Mouse (Mus musculus): ENCODE data around the gene Lcmt1. TPM values are rescaled to one million over a fixed set of nuclear protein-coding genes. Genes with fewer than 3 reads are reported as not detected.
A peak's percentile ranks its signal among the peaks of the same experiment; 100 is the strongest.

The Lcmt1 gene
- polyA plus RNA-seq, 1 experiment from 2014 or later = 54.9 TPM

DNA sequence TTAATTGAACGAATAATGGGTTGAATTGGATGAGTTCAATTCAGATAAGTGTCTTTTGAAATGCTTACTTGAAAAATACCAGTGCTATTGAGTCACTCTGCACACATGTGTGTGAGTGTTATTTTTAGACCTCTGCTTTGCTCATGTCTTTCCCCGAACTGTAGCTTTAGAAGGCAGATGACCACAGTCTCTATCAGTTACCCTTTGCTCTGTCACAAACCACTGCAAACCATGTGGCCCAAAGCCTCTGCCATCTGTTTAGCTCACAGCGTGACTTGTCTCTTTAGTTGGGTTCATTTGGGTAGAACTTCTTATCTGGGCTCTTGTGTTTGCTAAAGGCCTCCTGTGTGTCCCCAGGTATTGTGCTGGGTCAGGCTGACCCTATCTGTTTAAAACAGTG is 36.0 kb downstream of the Lcmt1 start:
- Histone ChIP-seq H3K36me3 (peaks cover 46% of the 10 kb centered on the region), H3K9ac (no peak overlapping the region), H3K27ac (no peak overlapping the region), H3K9me3 (replicated peaks) (no peaks in the 10 kb centered on the region), H3K4me3 (replicated peaks) (no peak overlapping the region), H3K27me3 (no peaks in the 10 kb centered on the region), H3K4me2 (no peak overlapping the region), H3K4me1 (no peaks in the 10 kb centered on the region)
- ATAC-seq (replicated peaks; ENCODE audit: low FRiP score) = no peak
- WGBS = 80% methylated on average over 3 of the region's 3 CpGs

GRCm38 (mm10) chr7:123406988-123407387 is 37.4 kb downstream of the Lcmt1 start:
- Histone ChIP-seq H3K9ac (no peak overlapping the region), H3K27me3 (no peaks in the 10 kb centered on the region), H3K9me3 (replicated peaks) (no peaks in the 10 kb centered on the region), H3K4me1 (no peaks in the 10 kb centered on the region), H3K4me3 (replicated peaks) (no peak overlapping the region), H3K36me3 (peaks cover 53% of the 10 kb centered on the region), H3K4me2 (no peak overlapping the region), H3K27ac (no peak overlapping the region)
- WGBS = 83% methylated on average over 4 of the region's 4 CpGs
- ATAC-seq (replicated peaks; ENCODE audit: low FRiP score) = no peak

GRCm38 (mm10) chr7:123410502-123410901 is 40.9 kb downstream of the Lcmt1 start:
- H3K27ac ChIP-seq = no peak overlapping the region
- H3K4me2 ChIP-seq = no peak overlapping the region
- ATAC-seq (replicated peaks; ENCODE audit: low FRiP score) = no peak
- H3K27me3 ChIP-seq = no peaks in the 10 kb centered on the region
- no peak overlapping the region for H3K4me3 ChIP-seq (replicated peaks)
- WGBS = 88% methylated on average over 7 of the region's 7 CpGs
- H3K9me3 ChIP-seq (replicated peaks) = no peaks in the 10 kb centered on the region
- H3K36me3 ChIP-seq = peaks cover 34% of the 10 kb centered on the region
- H3K4me1 ChIP-seq = 0 out of 2 replicates have a peak, but pooled peaks cover 4% of the 10 kb centered on the region
- no peak overlapping the region for H3K9ac ChIP-seq

DNA sequence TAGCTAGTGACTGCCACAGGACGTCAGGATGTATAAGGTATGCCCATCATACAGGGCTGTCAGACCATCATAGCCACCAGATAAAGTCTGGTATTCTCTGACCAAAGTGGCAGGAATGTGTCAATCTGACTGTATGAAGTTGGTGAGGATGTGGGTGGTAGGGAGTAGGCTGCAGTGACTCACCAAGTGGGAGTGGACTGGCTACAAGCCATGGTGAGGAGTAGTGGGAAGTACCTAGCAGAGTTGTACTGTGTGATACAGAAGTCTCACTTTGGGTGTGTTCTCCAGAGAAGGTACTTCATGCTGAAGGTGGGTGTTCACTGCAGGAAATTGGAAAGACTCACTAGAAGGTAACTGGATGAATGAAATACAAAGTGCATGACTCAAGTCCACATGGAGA is 41.5 kb downstream of the Lcmt1 start:
- no peak for ATAC-seq (replicated peaks; ENCODE audit: low FRiP score)

GRCm38 (mm10) chr7:123412143-123412542 is 42.6 kb downstream of the Lcmt1 start:
- Histone ChIP-seq H3K27me3 (no peaks in the 10 kb centered on the region), H3K9ac (no peak overlapping the region), H3K36me3 (peaks cover 28% of the 10 kb centered on the region), H3K4me3 (replicated peaks) (no peak overlapping the region), H3K27ac (no peak overlapping the region), H3K4me1 (0 out of 2 replicates have a peak, but pooled peaks cover 4% of the 10 kb centered on the region), H3K4me2 (no peak overlapping the region), H3K9me3 (replicated peaks) (no peaks in the 10 kb centered on the region)
- WGBS = 81% methylated on average over 3 of the region's 3 CpGs
- ATAC-seq (replicated peaks; ENCODE audit: low FRiP score) = no peak

More for the DNA sequence above, 41.5 kb downstream of the Lcmt1 start:
- no peak overlapping the region for H3K27ac ChIP-seq
- no peaks in the 10 kb centered on the region for H3K27me3 ChIP-seq
- H3K4me1 ChIP-seq = 0 out of 2 replicates have a peak, but pooled peaks cover 4% of the 10 kb centered on the region
- no peak overlapping the region for H3K4me2 ChIP-seq
- 85% methylated on average over 1 of the region's 1 CpGs for WGBS
- no peak overlapping the region for H3K4me3 ChIP-seq (replicated peaks)
- no peaks in the 10 kb centered on the region for H3K9me3 ChIP-seq (replicated peaks)
- H3K36me3 ChIP-seq = peaks cover 32% of the 10 kb centered on the region
- H3K9ac ChIP-seq = no peak overlapping the region

GRCm38 (mm10) chr7:123416803-123417202 is 47.2 kb downstream of the Lcmt1 start:
- H3K27ac ChIP-seq = no peak overlapping the region
- 64% methylated on average over 4 of the region's 4 CpGs for WGBS
- ATAC-seq (replicated peaks; ENCODE audit: low FRiP score) = no peak
- no peaks in the 10 kb centered on the region for H3K9me3 ChIP-seq (replicated peaks)
- H3K4me2 ChIP-seq = no peak overlapping the region
- no peak overlapping the region for H3K9ac ChIP-seq
- H3K36me3 ChIP-seq = peaks cover 21% of the 10 kb centered on the region; the same call in 1 of the 2 replicates
- H3K4me3 ChIP-seq (replicated peaks) = no peak overlapping the region
- no peaks in the 10 kb centered on the region for H3K27me3 ChIP-seq
- 0 out of 2 replicates have a peak, but pooled peaks cover 4% of the 10 kb centered on the region for H3K4me1 ChIP-seq

GRCm38 (mm10) chr7:123417661-123418060 is 48.1 kb downstream of the Lcmt1 start:
- Histone ChIP-seq H3K4me3 (replicated peaks) (no peak overlapping the region), H3K27me3 (no peaks in the 10 kb centered on the region), H3K9ac (no peak overlapping the region), H3K4me1 (0 out of 2 replicates have a peak, but pooled peaks cover 4% of the 10 kb centered on the region), H3K9me3 (replicated peaks) (no peaks in the 10 kb centered on the region), H3K36me3 (peaks cover 29% of the 10 kb centered on the region), H3K27ac (no peak overlapping the region), H3K4me2 (no peak overlapping the region)
- ATAC-seq (replicated peaks; ENCODE audit: low FRiP score) = no peak
- WGBS = 86% methylated on average over 3 of the region's 3 CpGs

- Histone ChIP-seq H3K27ac (0 out of 2 replicates have a peak overlapping the region, but pooled peaks have one; percentile 66), H3K9me3 (replicated peaks) (no peaks in the 10 kb centered on the region), H3K27me3 (no peaks in the 10 kb centered on the region), H3K4me1 (no peaks in the 10 kb centered on the region), H3K4me2 (no peak overlapping the region), H3K36me3 (peaks cover 39% of the 10 kb centered on the region), H3K9ac (no peak overlapping the region), H3K4me3 (replicated peaks) (no peak overlapping the region)
- peak; percentile 73; the same call in 1 of the 2 replicates for ATAC-seq (replicated peaks; ENCODE audit: low FRiP score)
- WGBS = 80% methylated on average over 4 of the region's 4 CpGs
These were observed 50.4 kb downstream of the Lcmt1 start for GRCm38 (mm10) chr7:123419984-123420383.

DNA sequence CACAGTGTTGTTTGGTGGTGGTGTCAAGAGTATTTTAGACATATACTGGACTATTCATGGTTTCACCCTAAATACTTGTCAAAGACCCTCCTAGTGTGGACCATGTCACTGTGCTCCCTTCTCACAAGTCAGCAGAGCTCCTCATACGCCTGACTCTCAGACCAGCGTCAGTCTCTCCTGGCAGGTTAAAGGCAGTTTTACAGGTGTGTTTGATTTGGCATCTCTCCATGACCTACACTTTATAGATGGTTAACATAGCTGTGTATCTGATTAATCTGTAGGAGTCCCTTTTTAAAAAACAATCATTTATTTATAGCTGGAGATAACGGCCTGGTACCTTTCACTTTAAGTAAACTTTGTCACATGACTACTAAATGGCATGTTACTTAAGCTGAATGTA is 52.4 kb downstream of the Lcmt1 start:
- peaks cover 48% of the 10 kb centered on the region for H3K36me3 ChIP-seq
- H3K4me2 ChIP-seq = no peak overlapping the region
- H3K4me3 ChIP-seq (replicated peaks) = no peak overlapping the region
- 78% methylated on average over 3 of the region's 3 CpGs for WGBS
- no peak for ATAC-seq (replicated peaks; ENCODE audit: low FRiP score)
- no peak overlapping the region for H3K27ac ChIP-seq
- no peak overlapping the region for H3K9ac ChIP-seq
- H3K27me3 ChIP-seq = no peaks in the 10 kb centered on the region
- no peaks in the 10 kb centered on the region for H3K4me1 ChIP-seq
- no peaks in the 10 kb centered on the region for H3K9me3 ChIP-seq (replicated peaks)

- Histone ChIP-seq H3K4me2 (no peak overlapping the region), H3K9me3 (replicated peaks) (no peaks in the 10 kb centered on the region), H3K4me1 (no peaks in the 10 kb centered on the region), H3K4me3 (replicated peaks) (no peak overlapping the region), H3K9ac (no peak overlapping the region), H3K27ac (no peak overlapping the region), H3K36me3 (peaks cover 59% of the 10 kb centered on the region), H3K27me3 (no peaks in the 10 kb centered on the region)
- 93% methylated on average over 6 of the region's 6 CpGs for WGBS
- ATAC-seq (replicated peaks; ENCODE audit: low FRiP score) = no peak
These were observed 54.7 kb downstream of the Lcmt1 start for GRCm38 (mm10) chr7:123424281-123424680.

GRCm38 (mm10) chr7:123425134-123425757 is 55.7 kb downstream of the Lcmt1 start:
- no peaks in the 10 kb centered on the region for H3K27me3 ChIP-seq
- H3K4me1 ChIP-seq = no peaks in the 10 kb centered on the region
- no peak overlapping the region for H3K9ac ChIP-seq
- peaks cover 57% of the 10 kb centered on the region for H3K36me3 ChIP-seq
- 85% methylated on average over 6 of the region's 6 CpGs for WGBS
- no peak overlapping the region for H3K27ac ChIP-seq
- H3K4me2 ChIP-seq = no peak overlapping the region
- H3K4me3 ChIP-seq (replicated peaks) = no peak overlapping the region
- ATAC-seq (replicated peaks; ENCODE audit: low FRiP score) = no peak
- H3K9me3 ChIP-seq (replicated peaks) = no peaks in the 10 kb centered on the region

DNA sequence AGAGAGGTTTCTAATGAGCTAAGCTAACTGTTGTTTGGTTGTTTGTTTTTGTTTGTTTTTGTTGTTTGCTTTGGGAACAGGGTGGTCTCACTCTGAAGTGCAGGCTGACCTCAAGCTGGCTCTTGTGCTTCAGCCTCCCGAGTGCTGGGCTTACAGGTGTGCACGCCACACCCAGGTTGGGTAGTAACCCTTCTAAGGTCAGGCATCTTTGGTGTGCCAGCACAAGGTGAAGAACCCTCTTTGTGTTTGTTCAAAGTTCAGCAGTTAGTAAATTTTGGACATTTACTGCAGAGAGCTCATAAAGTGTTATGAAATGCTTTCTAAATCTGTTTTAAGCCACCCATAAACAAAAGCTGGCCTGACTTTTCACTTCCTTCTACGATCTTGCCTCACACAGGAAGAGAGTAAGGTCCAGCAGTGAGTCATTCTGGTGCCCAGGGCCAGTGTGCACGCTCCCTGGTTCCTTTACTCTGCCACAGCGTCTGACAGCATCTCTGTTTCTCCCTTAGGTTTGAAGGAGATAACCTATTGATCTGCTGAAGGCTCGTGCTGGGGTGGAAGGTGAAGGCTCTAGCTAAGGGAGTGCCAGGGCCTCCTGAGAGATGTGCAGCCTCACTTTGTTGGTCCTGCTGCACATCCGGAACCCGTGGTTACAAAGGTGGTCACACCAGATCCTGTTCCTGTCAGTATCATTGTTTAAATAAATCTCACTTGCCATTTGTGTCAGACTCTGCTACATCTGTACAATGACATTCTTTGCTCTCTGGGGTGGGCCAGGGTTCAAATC is 60.2 kb downstream of the Lcmt1 start:
- Histone ChIP-seq H3K9me3 (replicated peaks) (no peaks in the 10 kb centered on the region), H3K27ac (no peak overlapping the region), H3K4me3 (replicated peaks) (no peak overlapping the region), H3K36me3 (peaks cover 49% of the 10 kb centered on the region), H3K4me2 (no peak overlapping the region), H3K4me1 (no peaks in the 10 kb centered on the region), H3K9ac (no peak overlapping the region), H3K27me3 (no peaks in the 10 kb centered on the region)
- 78% methylated on average over 8 of the region's 8 CpGs for WGBS
- no peak for ATAC-seq (replicated peaks; ENCODE audit: low FRiP score)

Measured in kidney, embryonic 15.5 days (tissue).